Mouse (Mus musculus) bone marrow, adult 2 months (tissue): ENCODE measurements around the gene Mical2. TPM values are rescaled to one million over a fixed set of nuclear protein-coding genes. Genes with fewer than 3 reads are reported as not detected.

Experiments used
- H3K27ac ChIP-seq: fragments of 200-500 bp; 2 replicates; pipeline ENCODE4 v1.5.1; 2012; ENCODE audit warnings: low read depth, mild to moderate bottlenecking, control low read depth, inconsistent platforms, low read length; ENCODE audit not compliant: control insufficient read depth, poor library complexity, insufficient read depth
- H3K4me1 ChIP-seq: fragments of 200-500 bp; 2 replicates; pipeline ENCODE4 v1.6.1; 2011; ENCODE audit warnings: low read length; ENCODE audit not compliant: control insufficient read depth, insufficient read depth
- H3K4me3 ChIP-seq: fragments of 200-500 bp; replicated peaks from 2 replicates; pipeline ENCODE3; 2011; ENCODE audit warnings: mild to moderate bottlenecking, low read depth, low read length, control low read depth; ENCODE audit not compliant: control insufficient read depth
- CTCF ChIP-seq: fragments of 200-500 bp; IDR thresholded peaks from 2 replicates; pipeline ENCODE4 v1.5.1; 2011; ENCODE audit warnings: low read length, control low read depth; ENCODE audit not compliant: control insufficient read depth, insufficient read depth
- POLR2A ChIP-seq: fragments of 200-500 bp; IDR thresholded peaks from 2 replicates; pipeline ENCODE4 v1.6.1; 2011; ENCODE audit warnings: low read depth, mild to moderate bottlenecking, control low read depth, low read length, borderline replicate concordance; ENCODE audit not compliant: control insufficient read depth
- WGBS: fragments of 180-500 bp; shearing (Covaris S2); methylation state at CpG from one replicate; pipeline ENCODE4 v1.1.7; 2018; 5-methylcytosine and 5-hydroxymethylcytosine counted together
- polyA plus RNA-seq: library from polyadenylated mRNA; stranded (reverse); fragments of >200 nt; gene quantifications from 2 replicates; pipeline ENCODE4 v1.2.4, GENCODE M21; 2011; ENCODE audit warnings: low replicate concordance; ENCODE audit not compliant: missing spikeins, insufficient read depth, insufficient read length

The Mical2 gene
- polyA plus RNA-seq, 1 experiment, result 2.3 TPM

GRCm38 (mm10) chr7:112187536-112188459 is 37.9 kb upstream of the Mical2 start:
- TF ChIP-seq CTCF (no peak), POLR2A (no peak)
- H3K4me1 ChIP-seq, result no peaks in the 10 kb centered on the region
- 52% methylated on average over 13 of the region's 13 CpGs for WGBS
- H3K4me3 ChIP-seq, result no peak overlapping the region
- no peak overlapping the region for H3K27ac ChIP-seq

- Histone ChIP-seq H3K4me1 (no peaks in the 10 kb centered on the region), H3K4me3 (no peak overlapping the region), H3K27ac (no peak overlapping the region)
- 81% methylated on average over 4 of the region's 4 CpGs for WGBS
- TF ChIP-seq POLR2A, result no peak
- TF ChIP-seq CTCF, result no peak
These were observed 33.4 kb upstream of the Mical2 start for GRCm38 (mm10) chr7:112192237-112192636.

- Histone ChIP-seq H3K4me3 (no peak overlapping the region), H3K27ac (no peak overlapping the region), H3K4me1 (no peaks in the 10 kb centered on the region)
- TF ChIP-seq CTCF (no peak), POLR2A (no peak)
- WGBS, result 77% methylated on average over 5 of the region's 5 CpGs
These were observed 32.9 kb upstream of the Mical2 start for GRCm38 (mm10) chr7:112192778-112193177.

DNA sequence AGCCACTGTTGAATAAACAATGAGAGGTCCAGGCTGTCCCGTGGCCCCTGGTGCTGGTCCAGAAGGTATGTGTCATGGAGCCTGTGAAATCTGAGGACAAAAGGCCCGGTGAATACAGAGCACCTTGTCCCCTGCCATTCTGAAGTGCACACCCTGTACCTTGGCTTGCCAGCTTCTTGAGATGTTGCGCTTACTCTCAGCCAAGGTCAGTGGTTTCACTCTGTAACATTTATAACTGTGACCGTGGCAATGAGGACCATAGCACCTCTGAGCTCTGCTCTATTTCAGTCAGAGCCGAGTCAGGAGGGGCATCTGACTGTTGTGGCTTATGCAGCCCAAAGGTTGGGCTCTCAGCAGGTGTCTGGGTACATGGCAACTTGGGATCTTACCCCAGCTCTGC is 31.4 kb upstream of the Mical2 start:
- Histone ChIP-seq H3K4me1 (no peaks in the 10 kb centered on the region), H3K27ac (no peak overlapping the region), H3K4me3 (no peak overlapping the region)
- TF ChIP-seq CTCF, result no peak
- TF ChIP-seq POLR2A, result no peak
- 78% methylated on average over 5 of the region's 5 CpGs for WGBS

- Histone ChIP-seq H3K4me1 (no peaks in the 10 kb centered on the region), H3K4me3 (no peak overlapping the region), H3K27ac (no peak overlapping the region)
- TF ChIP-seq CTCF (no peak), POLR2A (no peak)
- 84% methylated on average over 8 of the region's 8 CpGs for WGBS
These were observed 28.2 kb upstream of the Mical2 start for GRCm38 (mm10) chr7:112197461-112197860.

DNA sequence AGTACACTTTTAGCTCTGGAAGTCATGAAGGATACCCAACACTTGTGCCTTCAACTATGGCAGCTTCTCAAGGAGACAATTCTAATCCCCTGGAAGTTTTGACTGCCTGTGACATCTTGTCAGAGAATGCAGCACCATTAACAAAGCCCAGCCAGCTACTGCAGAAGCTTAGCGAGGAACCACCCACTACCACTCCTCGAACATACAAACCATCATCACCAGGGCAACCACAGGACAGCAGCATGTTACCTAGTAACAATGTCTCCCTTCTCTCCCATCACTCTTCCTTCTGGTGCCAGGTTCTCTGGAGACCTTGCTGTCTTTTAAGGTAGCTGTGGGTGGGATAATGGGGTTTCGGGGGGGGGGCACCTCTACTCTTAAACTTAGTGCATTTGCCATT is 26.3 kb upstream of the Mical2 start:
- no peak overlapping the region for H3K4me3 ChIP-seq
- H3K27ac ChIP-seq, result no peak overlapping the region
- H3K4me1 ChIP-seq, result no peaks in the 10 kb centered on the region
- no peak for TF ChIP-seq POLR2A
- no peak for TF ChIP-seq CTCF
- WGBS, result 76% methylated on average over 3 of the region's 3 CpGs

GRCm38 (mm10) chr7:112200761-112201160 is 24.9 kb upstream of the Mical2 start:
- Histone ChIP-seq H3K27ac (no peak overlapping the region), H3K4me3 (no peak overlapping the region), H3K4me1 (no peaks in the 10 kb centered on the region)
- 52% methylated on average over 4 of the region's 4 CpGs for WGBS
- TF ChIP-seq CTCF (no peak), POLR2A (no peak)

DNA sequence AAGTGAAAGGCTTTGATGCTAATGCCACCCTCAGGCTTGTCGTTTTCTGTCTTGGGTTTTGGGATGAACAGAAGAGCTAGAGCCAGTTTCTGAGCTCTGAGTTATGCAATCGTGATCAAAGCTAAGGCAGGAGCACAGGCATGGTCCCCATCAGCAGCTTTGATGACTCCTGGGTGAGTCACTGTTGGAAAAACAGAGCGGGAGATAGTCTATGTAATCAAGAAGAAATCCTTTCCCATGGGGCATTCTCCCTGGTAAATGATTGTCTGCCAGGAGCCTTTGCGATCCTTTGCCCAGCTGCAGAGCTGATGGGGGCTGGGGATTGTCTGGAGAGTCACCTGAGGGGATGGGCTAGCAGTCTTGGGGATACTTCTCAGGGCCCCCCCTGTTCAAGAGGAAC is 23.5 kb upstream of the Mical2 start:
- H3K4me3 ChIP-seq, result no peak overlapping the region

GRCm38 (mm10) chr7:112202843-112203242 is 22.8 kb upstream of the Mical2 start:
- 80% methylated on average over 5 of the region's 5 CpGs for WGBS
- Histone ChIP-seq H3K4me1 (no peaks in the 10 kb centered on the region), H3K27ac (no peak overlapping the region), H3K4me3 (no peak overlapping the region)
- TF ChIP-seq POLR2A, result no peak
- no peak for TF ChIP-seq CTCF

More for the DNA sequence above, 23.5 kb upstream of the Mical2 start:
- H3K27ac ChIP-seq, result no peak overlapping the region
- 74% methylated on average over 4 of the region's 4 CpGs for WGBS
- TF ChIP-seq POLR2A (no peak), CTCF (no peak)
- H3K4me1 ChIP-seq, result no peaks in the 10 kb centered on the region
